Mouse (Mus musculus) adrenal gland, postnatal 25 days (tissue): Measurements from ENCODE around the gene Slc25a3. TPM values are rescaled to one million over a fixed set of nuclear protein-coding genes. Genes with fewer than 3 reads are reported as not detected.

ENCODE experiments used
- DNase-seq: peaks from one replicate; pipeline ENCODE4 v3.0.0; 2021; ENCODE audit warnings: mixed read lengths
- total RNA-seq: library from RNA; stranded (reverse); gene quantifications from 2 replicates; pipeline ENCODE4 v1.2.3, GENCODE M21; 2021

Gene Slc25a3
- total RNA-seq, 1 experiment from 2014 or later: 873 TPM

- DNase-seq: no peak
Observed at GRCm38 (mm10) chr10:91142654-91143191, 18.9 kb upstream of the Slc25a3 start.

- DNase-seq: no peak
Observed at GRCm38 (mm10) chr10:91141564-91141963, 17.7 kb upstream of the Slc25a3 start.

GRCm38 (mm10) chr10:91139148-91139766, 15.4 kb upstream of the Slc25a3 start:
- DNase-seq: no peak

- DNase-seq: no peak
Observed at GRCm38 (mm10) chr10:91138317-91138716, 14.5 kb upstream of the Slc25a3 start.

GRCm38 (mm10) chr10:91137400-91137799, 13.5 kb upstream of the Slc25a3 start:
- no peak for DNase-seq

- no peak for DNase-seq
Observed at GRCm38 (mm10) chr10:91135302-91135972, 11.6 kb upstream of the Slc25a3 start.

- DNase-seq: no peak
Observed at GRCm38 (mm10) chr10:91131565-91131964, 7.7 kb upstream of the Slc25a3 start.

- no peak for DNase-seq
Observed at GRCm38 (mm10) chr10:91130792-91131191, 6.9 kb upstream of the Slc25a3 start.

GRCm38 (mm10) chr10:91128551-91129160, 4.8 kb upstream of the Slc25a3 start:
- DNase-seq: no peak

GRCm38 (mm10) chr10:91127395-91127794, 3.5 kb upstream of the Slc25a3 start:
- no peak for DNase-seq

GRCm38 (mm10) chr10:91126618-91127355, 2.9 kb upstream of the Slc25a3 start:
- DNase-seq: no peak

GRCm38 (mm10) chr10:91123281-91123827, 505 bp downstream of the Slc25a3 start:
- DNase-seq: peak; percentile 59

GRCm38 (mm10) chr10:91122646-91123045, 1.2 kb downstream of the Slc25a3 start:
- DNase-seq: no peak

GRCm38 (mm10) chr10:91116958-91117357, 6.9 kb downstream of the Slc25a3 start:
- no peak for DNase-seq

- DNase-seq: no peak
Observed at GRCm38 (mm10) chr10:91109841-91110240, 14.0 kb downstream of the Slc25a3 start.

- DNase-seq: no peak
Observed at GRCm38 (mm10) chr10:91105981-91106380, 17.9 kb downstream of the Slc25a3 start.

- no peak for DNase-seq
Observed at GRCm38 (mm10) chr10:91102799-91103590, 20.9 kb downstream of the Slc25a3 start.

- no peak for DNase-seq
Observed at GRCm38 (mm10) chr10:91101936-91102335, 21.9 kb downstream of the Slc25a3 start.

GRCm38 (mm10) chr10:91100101-91100500, 23.8 kb downstream of the Slc25a3 start:
- DNase-seq: no peak

- no peak for DNase-seq
Observed at GRCm38 (mm10) chr10:91098056-91098455, 25.8 kb downstream of the Slc25a3 start.
